Mouse (Mus musculus): ENCODE measurements at regions not wholly inside any gene's neighbourhood (a gene's known extent, or its start where the extent isn't known, plus 50 kb on each side); places are given as distances from the start of the nearest gene placed in this dataset.

GRCm38 (mm10) chr2:117693537-117693936 is 350.7 kb upstream of the Rasgrp1 start:
- in situ Hi-C loops (cut with MboI, MseI), result no loop called here

- in situ Hi-C loops (cut with MboI, MseI), result no loop called here
Measured at GRCm38 (mm10) chr2:117710173-117710813, 367.5 kb upstream of the Rasgrp1 start.

- in situ Hi-C loops (cut with MboI, MseI), result no loop called here
Measured at GRCm38 (mm10) chr2:117724066-117724465, 381.3 kb upstream of the Rasgrp1 start.

GRCm38 (mm10) chr2:117731253-117731652 is 380.4 kb upstream of the Thbs1 start:
- in situ Hi-C loops (cut with MboI, MseI), result no loop called here

GRCm38 (mm10) chr2:117742413-117742812 is 369.3 kb upstream of the Thbs1 start:
- in situ Hi-C loops (cut with MboI, MseI), result no loop called here

GRCm38 (mm10) chr2:117743901-117744300 is 367.8 kb upstream of the Thbs1 start:
- in situ Hi-C loops (cut with MboI, MseI), result no loop called here

GRCm38 (mm10) chr2:117745767-117746166 is 365.9 kb upstream of the Thbs1 start:
- in situ Hi-C loops (cut with MboI, MseI), result no loop called here

GRCm38 (mm10) chr2:117747136-117747535 is 364.5 kb upstream of the Thbs1 start:
- in situ Hi-C loops (cut with MboI, MseI), result no loop called here

GRCm38 (mm10) chr2:117748892-117749291 is 362.8 kb upstream of the Thbs1 start:
- in situ Hi-C loops (cut with MboI, MseI), result no loop called here

- in situ Hi-C loops (cut with MboI, MseI), result no loop called here
Measured at GRCm38 (mm10) chr2:117759491-117760013, 352.1 kb upstream of the Thbs1 start.

- in situ Hi-C loops (cut with MboI, MseI), result no loop called here
Measured at GRCm38 (mm10) chr2:117763631-117764030, 348.0 kb upstream of the Thbs1 start.

- in situ Hi-C loops (cut with MboI, MseI), result no loop called here
Measured at GRCm38 (mm10) chr2:117765572-117765971, 346.1 kb upstream of the Thbs1 start.

- in situ Hi-C loops (cut with MboI, MseI), result no loop called here
Measured at GRCm38 (mm10) chr2:117766450-117766849, 345.2 kb upstream of the Thbs1 start.

GRCm38 (mm10) chr2:117769402-117770114 is 342.1 kb upstream of the Thbs1 start:
- in situ Hi-C loops (cut with MboI, MseI), result no loop called here

- in situ Hi-C loops (cut with MboI, MseI), result no loop called here
Measured at GRCm38 (mm10) chr2:117770115-117770485, 341.6 kb upstream of the Thbs1 start.

GRCm38 (mm10) chr2:117780287-117780686 is 331.4 kb upstream of the Thbs1 start:
- in situ Hi-C loops (cut with MboI, MseI), result loop anchor here (10.0 kb wide), 1 partner anchor 335 kb away; the partner anchor contains the start of gene Thbs1

GRCm38 (mm10) chr2:117780816-117781215 is 330.9 kb upstream of the Thbs1 start:
- in situ Hi-C loops (cut with MboI, MseI), result loop anchor here (10.0 kb wide), 1 partner anchor 334 kb away; the partner anchor contains the start of gene Thbs1

GRCm38 (mm10) chr2:117787321-117787720 is 324.4 kb upstream of the Thbs1 start:
- in situ Hi-C loops (cut with MboI, MseI), result loop anchor here (10.0 kb wide), 1 partner anchor 327 kb away; the partner anchor contains the start of gene Thbs1

- in situ Hi-C loops (cut with MboI, MseI), result no loop called here
Measured at GRCm38 (mm10) chr2:117794285-117794684, 317.4 kb upstream of the Thbs1 start.

GRCm38 (mm10) chr2:117801946-117802600 is 309.6 kb upstream of the Thbs1 start:
- in situ Hi-C loops (cut with MboI, MseI), result no loop called here

GRCm38 (mm10) chr2:117802686-117803085 is 309.0 kb upstream of the Thbs1 start:
- in situ Hi-C loops (cut with MboI, MseI), result no loop called here

- in situ Hi-C loops (cut with MboI, MseI), result no loop called here
Measured at GRCm38 (mm10) chr2:117804686-117805085, 307.0 kb upstream of the Thbs1 start.

All from regulatory T cell (primary cell).